Mouse (Mus musculus) cortical plate, adult 2 months (tissue): ENCODE measurements around the gene Bcat2.

ENCODE experiments used
- CTCF ChIP-seq: fragments of 200-500 bp; IDR thresholded peaks from 2 replicates; pipeline ENCODE4 v1.5.1; 2011; ENCODE audit warnings: mild to moderate bottlenecking, control low read depth, low read length; ENCODE audit not compliant: insufficient read depth; ENCODE audit errors: extremely low read depth
- POLR2A ChIP-seq: fragments of 200-500 bp; IDR thresholded peaks from 2 replicates; pipeline ENCODE4 v1.6.1; 2011; ENCODE audit warnings: mild to moderate bottlenecking, low read length, control low read depth; ENCODE audit not compliant: insufficient read depth; ENCODE audit errors: extremely low read depth

GRCm38 (mm10) chr7:45558907-45559306 lies 11.0 kb upstream of the Bcat2 start:
- TF ChIP-seq CTCF (no peak), POLR2A (no peak)
